Mouse (Mus musculus) hindbrain, embryonic 13.5 days (tissue): Measurements from ENCODE around the gene Dydc2. TPM values are rescaled to one million over a fixed set of nuclear protein-coding genes. Genes with fewer than 3 reads are reported as not detected.

Source experiments
- ATAC-seq: fragments of 200-750 bp; cut with Nextera tagmentation; 2 replicates; pipeline ENCODE4 v1.8.0; 2017; ENCODE audit warnings: moderate TSS enrichment; ENCODE audit not compliant: low FRiP score
- H3K27ac ChIP-seq: fragments of 300-500 bp; sonication (generic); 2 replicates; pipeline ENCODE4 v1.5.1; 2015; ENCODE audit warnings: inconsistent platforms, mild to moderate bottlenecking, moderate library complexity
- H3K27me3 ChIP-seq: fragments of 300-500 bp; sonication (generic); 2 replicates; pipeline ENCODE4 v1.6.1; 2015; ENCODE audit warnings: mild to moderate bottlenecking, inconsistent platforms
- H3K36me3 ChIP-seq: fragments of 300-500 bp; sonication (generic); 2 replicates; pipeline ENCODE4 v1.6.1; 2015; ENCODE audit warnings: mild to moderate bottlenecking, inconsistent platforms
- H3K4me1 ChIP-seq: fragments of 300-500 bp; sonication (generic); replicated peaks from 2 replicates; pipeline ENCODE4 v1.6.1; 2015; ENCODE audit warnings: inconsistent platforms
- H3K4me2 ChIP-seq: fragments of 300-500 bp; sonication (generic); 2 replicates; pipeline ENCODE4 v1.6.1; 2015; ENCODE audit warnings: inconsistent platforms, mild to moderate bottlenecking, moderate library complexity
- H3K4me3 ChIP-seq: fragments of 300-500 bp; sonication (generic); 2 replicates; pipeline ENCODE4 v1.5.1; 2015; ENCODE audit warnings: mild to moderate bottlenecking, inconsistent platforms
- H3K9ac ChIP-seq: fragments of 300-500 bp; sonication (generic); 2 replicates; pipeline ENCODE4 v1.6.1; 2015; ENCODE audit warnings: mild to moderate bottlenecking, inconsistent platforms
- H3K9me3 ChIP-seq: fragments of 300-500 bp; sonication (generic); 2 replicates; pipeline ENCODE4 v1.6.1; 2016; ENCODE audit warnings: inconsistent platforms
- WGBS: fragments of 180-500 bp; shearing (Covaris S2); methylation state at CpG from one replicate; pipeline ENCODE4 v1.1.7; 2015; 5-methylcytosine and 5-hydroxymethylcytosine counted together
- polyA plus RNA-seq: library from polyadenylated mRNA; unstranded; fragments of >200 nt; fragmentation: Nextera tagmentation; extraction: Ambion mirVana; gene quantifications from 2 replicates; pipeline ENCODE4 v1.2.1, GENCODE M21; 2015

Gene Dydc2
- polyA plus RNA-seq, 1 experiment from 2014 or later: 1.1 TPM

DNA sequence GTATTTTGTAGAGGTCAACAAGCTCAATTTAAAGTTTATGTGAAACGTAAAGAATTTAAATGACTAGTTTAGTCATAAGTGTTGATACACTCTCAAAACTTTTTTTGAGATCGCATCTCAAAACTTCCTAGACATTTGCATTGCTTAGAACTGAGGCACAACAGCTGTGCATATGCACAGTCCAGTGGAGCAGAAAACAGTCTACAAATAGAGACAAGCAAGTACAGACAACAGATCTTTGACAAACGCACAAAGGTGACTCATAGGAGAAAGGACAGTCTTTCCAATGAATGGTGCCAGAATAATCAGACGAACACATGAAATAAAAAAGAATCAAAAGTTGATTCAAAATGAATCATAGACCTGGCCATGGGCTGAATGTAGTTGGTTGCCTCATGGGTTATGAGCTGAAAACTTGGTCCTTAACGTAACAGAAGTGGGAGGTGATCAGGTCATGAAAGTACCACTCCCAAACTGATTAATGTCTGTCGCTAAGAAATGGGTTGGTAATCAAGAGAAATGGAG is 38.0 kb downstream of the Dydc2 start:
- Histone ChIP-seq H3K4me1 (no peaks in the 10 kb centered on the region), H3K9me3 (no peaks in the 10 kb centered on the region), H3K27me3 (no peaks in the 10 kb centered on the region), H3K4me2 (no peak overlapping the region), H3K36me3 (no peaks in the 10 kb centered on the region), H3K9ac (no peak overlapping the region), H3K27ac (no peak overlapping the region), H3K4me3 (no peak overlapping the region)
- WGBS: 85% methylated on average over 6 of the region's 6 CpGs
- no peak for ATAC-seq

DNA sequence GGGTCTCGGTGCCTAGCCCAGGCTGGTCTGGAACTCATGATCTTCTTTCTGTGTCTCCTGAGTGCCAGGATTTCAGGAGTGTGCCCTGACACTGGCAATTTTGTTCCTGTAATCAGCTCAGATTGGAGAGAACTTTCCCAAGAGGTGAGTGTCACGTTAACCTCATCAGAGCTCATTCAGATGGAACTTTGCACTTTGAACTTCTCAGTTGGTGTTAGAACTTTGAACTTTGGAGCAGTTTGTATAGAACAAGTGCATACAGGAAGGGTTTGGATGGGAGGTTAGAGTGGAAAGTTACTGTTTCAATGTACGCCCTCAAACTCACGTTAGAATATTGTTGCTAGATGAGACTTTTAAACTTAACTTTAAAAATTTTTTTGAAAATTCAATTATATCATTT is 39.7 kb downstream of the Dydc2 start:
- Histone ChIP-seq H3K4me3 (no peak overlapping the region), H3K27me3 (no peaks in the 10 kb centered on the region)
- 80% methylated on average over 4 of the region's 4 CpGs for WGBS

DNA sequence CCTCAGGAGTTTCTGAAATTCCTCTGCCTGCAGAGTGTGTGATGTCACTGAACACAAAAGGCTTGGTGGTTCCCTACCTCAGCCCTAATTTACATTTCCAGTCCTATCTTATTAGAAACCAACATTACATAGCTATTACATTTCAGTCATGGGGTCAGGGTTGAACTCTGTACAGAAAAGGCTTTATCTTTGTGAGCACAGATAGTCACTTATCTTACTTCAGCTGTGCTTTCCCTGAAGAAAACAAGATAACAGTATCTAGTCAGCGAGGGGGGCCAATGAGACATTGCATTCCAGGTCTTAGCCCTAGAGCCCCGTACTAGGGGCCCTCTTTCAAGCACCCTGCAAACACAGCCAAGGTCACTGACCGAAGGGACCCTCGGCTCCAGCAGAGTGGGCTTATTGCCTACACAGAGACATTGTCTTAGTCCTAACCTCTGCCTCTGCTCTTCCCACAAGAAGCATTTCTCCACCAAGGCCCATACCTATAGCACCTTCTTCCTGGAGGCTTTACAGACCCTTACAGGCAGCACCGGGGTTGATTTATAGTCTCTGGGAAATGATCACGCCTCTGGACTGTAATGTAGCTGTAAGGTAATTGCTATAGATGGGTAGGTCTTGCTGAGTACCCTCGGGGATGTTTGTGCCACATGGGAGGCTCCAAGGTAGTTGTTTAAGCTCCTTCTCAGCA is 43.3 kb downstream of the Dydc2 start:
- no peak for ATAC-seq
- Histone ChIP-seq H3K4me2 (no peak overlapping the region), H3K9ac (no peak overlapping the region), H3K4me1 (no peaks in the 10 kb centered on the region), H3K9me3 (no peaks in the 10 kb centered on the region), H3K27ac (no peak overlapping the region), H3K27me3 (no peaks in the 10 kb centered on the region), H3K4me3 (no peak overlapping the region), H3K36me3 (no peaks in the 10 kb centered on the region)
- WGBS: 88% methylated on average over 7 of the region's 7 CpGs

More for the DNA sequence above, 39.7 kb downstream of the Dydc2 start:
- no peaks in the 10 kb centered on the region for H3K9me3 ChIP-seq
- no peak for ATAC-seq
- no peaks in the 10 kb centered on the region for H3K36me3 ChIP-seq
- no peak overlapping the region for H3K4me2 ChIP-seq
- no peaks in the 10 kb centered on the region for H3K4me1 ChIP-seq
- H3K9ac ChIP-seq: no peak overlapping the region
- no peak overlapping the region for H3K27ac ChIP-seq

DNA sequence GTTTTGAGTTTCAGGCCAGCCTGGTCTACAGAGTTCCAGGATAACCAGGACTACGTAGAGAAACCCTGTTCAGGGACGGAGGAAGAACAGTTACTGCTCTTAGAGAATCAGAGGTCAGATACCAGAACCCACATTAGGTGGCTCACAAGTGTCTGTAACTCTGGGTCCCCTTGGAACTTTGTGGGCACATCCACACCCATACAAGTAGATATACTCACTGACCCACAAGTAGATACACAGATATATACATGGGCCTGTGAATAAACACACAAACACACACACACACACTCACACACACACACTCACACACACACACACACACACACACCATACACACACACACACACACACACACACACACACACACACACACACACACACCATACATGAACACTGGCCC is 43.9 kb downstream of the Dydc2 start:
- WGBS: 94% methylated on average over 2 of the region's 2 CpGs
- ATAC-seq: no peak
- no peak overlapping the region for H3K4me3 ChIP-seq
- no peaks in the 10 kb centered on the region for H3K36me3 ChIP-seq
- no peak overlapping the region for H3K4me2 ChIP-seq
- H3K4me1 ChIP-seq: no peaks in the 10 kb centered on the region
- H3K9me3 ChIP-seq: no peaks in the 10 kb centered on the region
- H3K27ac ChIP-seq: no peak overlapping the region
- no peaks in the 10 kb centered on the region for H3K27me3 ChIP-seq
- no peak overlapping the region for H3K9ac ChIP-seq

DNA sequence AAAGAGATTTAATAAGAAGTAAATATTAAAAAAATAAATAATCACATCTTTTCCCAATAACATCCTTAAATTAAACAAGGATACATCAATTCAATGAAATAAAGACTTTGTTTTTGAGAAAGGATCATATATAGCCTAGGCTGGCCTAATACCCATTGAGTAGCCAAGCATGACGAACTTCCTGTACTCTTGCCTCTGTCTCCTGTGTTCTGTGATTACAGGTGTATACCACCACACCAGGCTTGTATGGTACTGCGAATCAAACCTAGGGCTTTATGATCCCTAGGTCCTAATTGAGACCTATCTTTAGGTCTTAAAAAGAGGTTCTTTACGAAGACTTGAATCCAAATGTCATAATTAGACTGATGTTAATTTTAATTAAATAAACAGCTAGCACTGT is 47.8 kb downstream of the Dydc2 start:
- H3K36me3 ChIP-seq: no peaks in the 10 kb centered on the region
- H3K27me3 ChIP-seq: no peaks in the 10 kb centered on the region
- no peak overlapping the region for H3K27ac ChIP-seq
- no peak overlapping the region for H3K4me2 ChIP-seq
- H3K4me1 ChIP-seq: no peaks in the 10 kb centered on the region
- no peaks in the 10 kb centered on the region for H3K9me3 ChIP-seq
- 88% methylated on average over 3 of the region's 3 CpGs for WGBS
- ATAC-seq: no peak
- H3K4me3 ChIP-seq: no peak overlapping the region
- no peak overlapping the region for H3K9ac ChIP-seq

DNA sequence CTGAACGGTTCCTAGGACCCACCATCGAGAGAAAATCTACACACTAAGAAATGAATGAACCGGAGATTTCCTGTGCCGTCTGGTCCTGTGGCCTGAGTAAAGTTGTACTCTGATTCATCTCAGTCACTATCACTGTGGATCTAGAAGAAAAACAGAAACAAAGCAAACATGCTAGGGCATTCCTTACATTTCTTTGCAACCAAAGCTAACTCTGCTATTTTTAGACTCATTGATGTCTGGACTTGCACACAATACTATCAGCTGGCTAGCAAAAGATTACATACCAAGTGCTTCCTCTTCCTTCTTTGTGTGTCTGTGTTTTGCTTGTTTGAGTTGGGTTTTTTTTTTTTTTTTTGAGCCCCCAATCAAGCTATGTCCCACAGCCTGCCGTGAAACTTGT is 51.5 kb downstream of the Dydc2 start:
- H3K9me3 ChIP-seq: no peaks in the 10 kb centered on the region
- no peak overlapping the region for H3K27ac ChIP-seq
- H3K4me3 ChIP-seq: no peak overlapping the region
- peaks cover 14% of the 10 kb centered on the region for H3K4me1 ChIP-seq
- no peaks in the 10 kb centered on the region for H3K36me3 ChIP-seq
- 82% methylated on average over 5 of the region's 5 CpGs for WGBS
- H3K27me3 ChIP-seq: no peaks in the 10 kb centered on the region
- H3K4me2 ChIP-seq: no peak overlapping the region
- H3K9ac ChIP-seq: no peak overlapping the region
- ATAC-seq: no peak

DNA sequence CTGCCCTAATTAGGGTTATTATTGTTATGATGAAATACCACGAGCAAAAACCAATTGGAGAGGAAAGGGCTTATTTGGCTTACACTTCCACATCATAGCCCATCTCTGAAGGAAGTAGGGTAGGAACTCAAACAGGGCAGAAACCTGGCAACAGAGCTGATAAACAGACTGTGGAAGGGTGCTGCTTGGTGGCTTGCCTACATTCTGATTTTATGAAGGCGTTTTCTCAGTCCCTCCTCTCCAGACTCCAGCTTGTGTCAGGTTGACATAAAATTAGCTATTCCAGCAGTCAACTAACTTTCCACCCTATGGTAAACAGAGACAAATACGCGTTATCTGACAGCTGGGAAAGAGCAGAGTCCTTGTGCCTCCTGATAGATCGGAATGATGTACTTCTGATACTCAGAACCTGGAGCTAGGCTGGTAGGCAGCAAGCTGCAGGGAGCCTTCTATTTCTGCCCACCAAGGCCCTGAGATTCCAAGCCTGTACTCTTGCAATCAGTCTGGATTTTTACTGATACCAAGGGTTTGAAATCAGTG is 54.2 kb downstream of the Dydc2 start:
- H3K9ac ChIP-seq: no peak overlapping the region
- H3K4me3 ChIP-seq: no peak overlapping the region
- H3K36me3 ChIP-seq: no peaks in the 10 kb centered on the region
- H3K27me3 ChIP-seq: no peaks in the 10 kb centered on the region
- H3K4me2 ChIP-seq: no peak overlapping the region
- peaks cover 15% of the 10 kb centered on the region for H3K4me1 ChIP-seq
- 77% methylated on average over 5 of the region's 5 CpGs for WGBS
- no peak for ATAC-seq
- no peaks in the 10 kb centered on the region for H3K9me3 ChIP-seq
- no peak overlapping the region for H3K27ac ChIP-seq

DNA sequence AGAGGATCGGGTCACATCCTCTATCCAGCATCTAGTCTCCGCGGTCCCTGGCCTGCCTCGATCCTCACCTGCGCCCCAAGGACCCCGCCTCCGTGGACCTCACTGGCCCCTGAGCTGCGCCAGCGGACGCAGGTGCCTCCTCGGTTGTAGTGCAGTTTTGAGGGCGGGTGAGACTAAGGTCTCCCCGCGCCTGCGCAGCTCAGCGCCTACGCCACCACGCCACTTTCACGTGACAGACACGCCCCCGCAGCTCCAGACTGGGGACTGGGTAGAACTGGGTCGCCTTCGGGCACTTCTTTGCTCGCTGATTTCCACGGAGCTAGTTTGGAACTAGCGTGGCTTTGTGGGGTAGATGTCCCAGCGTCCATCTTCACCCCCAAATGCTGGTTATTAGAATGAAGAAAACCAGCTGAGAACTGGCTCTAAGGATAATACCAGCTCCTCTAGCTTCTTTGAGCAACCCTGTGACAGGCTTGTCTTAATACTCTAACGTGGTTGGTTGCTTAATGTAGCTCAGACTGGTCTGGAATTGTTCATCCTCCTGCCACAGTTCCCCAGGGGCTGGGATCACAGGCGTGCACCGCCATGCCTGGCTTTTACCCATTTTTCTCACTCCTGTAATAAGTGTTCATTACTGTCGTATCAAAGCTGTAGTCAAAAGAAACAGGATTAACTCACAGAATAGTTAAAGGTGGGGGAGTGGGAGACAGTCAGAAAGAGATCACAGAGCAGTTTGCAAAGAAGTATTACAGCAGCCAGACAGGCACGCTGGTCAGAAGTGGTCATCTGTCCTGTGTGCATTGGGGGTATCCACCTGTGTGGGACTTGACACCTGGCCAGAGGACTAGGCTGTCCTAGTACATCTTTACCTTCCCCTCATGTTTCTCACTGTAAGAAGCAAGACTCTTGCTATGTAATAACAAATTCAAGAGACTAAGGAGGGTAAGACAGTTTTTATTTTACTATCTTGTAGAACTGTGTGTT is 55.1 kb downstream of the Dydc2 start, which contains the start of gene Fam213a:
Gene Fam213a (minus strand): TSS at position 159 of the 984 bp plus-strand sequence.
- Histone ChIP-seq H3K27ac (peak within 1 kb of the TSS; percentile 87), H3K4me2 (peak within 1 kb of the TSS; percentile 74), H3K9me3 (no peaks in the 10 kb centered on the region), H3K4me1 (peaks cover 15% of the 10 kb centered on the region), H3K9ac (peak within 1 kb of the TSS; percentile 90), H3K4me3 (peak within 1 kb of the TSS; percentile 61), H3K36me3 (no peaks in the 10 kb centered on the region), H3K27me3 (no peaks in the 10 kb centered on the region)
- 4% methylated on average over 32 of the region's 32 CpGs for WGBS
- peak; percentile 99 for ATAC-seq

DNA sequence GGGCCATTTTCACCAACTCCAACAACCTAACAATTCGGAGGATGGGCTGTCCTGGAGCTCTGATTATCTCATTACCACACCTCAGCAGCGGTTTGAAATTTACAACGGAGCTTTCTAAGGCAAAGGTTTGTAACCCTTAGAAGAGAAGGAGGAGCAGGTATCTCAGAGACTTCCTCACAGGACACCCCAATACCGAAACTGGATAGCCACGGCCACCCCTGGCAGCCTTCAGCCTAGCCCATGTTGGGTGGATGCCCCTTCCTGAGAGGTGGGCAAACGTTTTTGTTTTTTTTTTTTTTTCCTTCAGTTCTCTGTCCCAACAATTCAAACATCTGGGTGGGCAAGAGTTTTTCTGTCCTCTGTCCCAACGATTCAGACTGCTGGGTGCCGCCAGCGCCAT is 55.9 kb downstream of the Dydc2 start:
- no peaks in the 10 kb centered on the region for H3K27me3 ChIP-seq
- peaks cover 17% of the 10 kb centered on the region for H3K4me1 ChIP-seq
- peak overlapping the region; percentile 90 for H3K9ac ChIP-seq
- WGBS: 18% methylated on average over 9 of the region's 9 CpGs
- H3K27ac ChIP-seq: peak overlapping the region; percentile 87
- no peaks in the 10 kb centered on the region for H3K9me3 ChIP-seq
- peak overlapping the region; percentile 74 for H3K4me2 ChIP-seq
- no peaks in the 10 kb centered on the region for H3K36me3 ChIP-seq
- ATAC-seq: peak; percentile 17; the same call in 1 of the 2 replicates
- peak overlapping the region; percentile 61 for H3K4me3 ChIP-seq

DNA sequence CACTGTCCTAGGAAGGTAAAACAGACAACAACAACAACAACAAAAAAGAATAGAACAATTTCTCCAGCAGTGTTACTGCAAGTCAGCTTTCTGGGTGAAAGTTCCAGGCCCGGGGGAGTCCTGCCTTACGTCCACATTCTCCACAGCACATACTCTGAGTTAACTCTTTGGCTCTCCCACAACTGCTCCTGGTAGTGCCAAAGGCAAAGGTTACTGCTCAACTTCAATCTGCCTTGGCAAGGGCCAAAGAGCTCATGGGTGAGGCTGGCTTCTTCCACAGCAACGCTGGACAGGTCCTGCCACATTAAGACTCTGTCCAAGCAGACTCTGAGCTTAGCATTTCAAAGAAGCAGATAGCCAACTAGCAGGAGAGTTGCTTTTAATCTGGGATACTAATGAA is 57.1 kb downstream of the Dydc2 start:
- Histone ChIP-seq H3K27ac (no peak overlapping the region), H3K9ac (no peak overlapping the region), H3K27me3 (no peaks in the 10 kb centered on the region), H3K4me3 (no peak overlapping the region), H3K4me2 (no peak overlapping the region), H3K9me3 (no peaks in the 10 kb centered on the region), H3K36me3 (no peaks in the 10 kb centered on the region), H3K4me1 (peaks cover 17% of the 10 kb centered on the region)
- no peak for ATAC-seq
- 87% methylated on average over 3 of the region's 3 CpGs for WGBS

DNA sequence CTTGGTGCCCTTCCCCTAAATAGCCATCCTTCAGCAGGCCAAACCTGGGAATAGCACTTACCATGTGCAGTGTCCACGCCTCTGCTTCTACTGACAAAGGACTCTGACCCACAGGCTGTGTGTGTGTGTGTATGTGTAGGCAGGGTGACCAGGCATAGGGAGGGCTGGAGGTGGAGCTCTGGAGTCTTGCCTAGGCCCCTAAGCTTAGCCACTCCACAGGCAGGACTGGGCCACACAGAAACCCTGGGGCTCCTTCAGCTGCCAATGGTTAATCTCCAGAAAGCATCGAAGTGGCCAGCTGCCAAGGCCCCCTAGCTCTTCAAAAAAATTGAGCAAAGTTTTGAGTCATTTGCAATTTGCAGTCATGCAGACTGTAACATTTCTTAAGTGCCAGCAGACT is 60.9 kb downstream of the Dydc2 start:
- H3K4me1 ChIP-seq: peaks cover 27% of the 10 kb centered on the region
- no peak overlapping the region for H3K4me3 ChIP-seq
- H3K9ac ChIP-seq: no peak overlapping the region
- H3K9me3 ChIP-seq: no peaks in the 10 kb centered on the region
- no peaks in the 10 kb centered on the region for H3K27me3 ChIP-seq
- no peak overlapping the region for H3K4me2 ChIP-seq
- no peak overlapping the region for H3K27ac ChIP-seq
- 86% methylated on average over 2 of the region's 2 CpGs for WGBS
- ATAC-seq: no peak
- no peaks in the 10 kb centered on the region for H3K36me3 ChIP-seq

DNA sequence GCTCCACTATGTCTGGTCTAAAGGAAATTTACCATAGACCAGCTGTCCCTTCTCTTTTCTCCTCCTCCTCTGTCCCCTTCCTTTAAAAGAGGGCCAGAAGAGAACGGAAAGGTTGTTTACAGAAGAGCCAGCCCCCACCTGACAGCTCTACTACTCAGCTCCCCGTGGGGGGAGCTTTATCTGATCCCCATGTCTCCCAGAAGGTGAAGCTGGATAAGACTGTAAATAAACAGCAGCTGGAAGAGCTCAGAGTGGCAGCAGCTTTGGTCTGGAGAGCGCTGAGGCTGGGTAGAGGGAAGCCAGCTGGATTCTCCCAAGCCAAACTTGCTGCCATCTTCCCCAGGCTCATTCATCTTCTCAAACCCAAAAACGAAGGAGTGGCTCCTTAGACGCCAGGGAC is 61.4 kb downstream of the Dydc2 start:
- no peak for ATAC-seq
- no peaks in the 10 kb centered on the region for H3K36me3 ChIP-seq
- H3K27ac ChIP-seq: no peak overlapping the region
- H3K9ac ChIP-seq: no peak overlapping the region
- H3K27me3 ChIP-seq: no peaks in the 10 kb centered on the region
- H3K4me2 ChIP-seq: no peak overlapping the region
- H3K4me3 ChIP-seq: no peak overlapping the region
- 47% methylated on average over 5 of the region's 5 CpGs for WGBS
- no peaks in the 10 kb centered on the region for H3K9me3 ChIP-seq
- peaks cover 22% of the 10 kb centered on the region for H3K4me1 ChIP-seq
